Mouse (Mus musculus) ES-E14 (cell line): ENCODE data around the gene Ptcd2. TPM values are rescaled to one million over a fixed set of nuclear protein-coding genes. Genes with fewer than 3 reads are reported as not detected.

Experiments
- DNase-seq: peaks from one replicate; pipeline ENCODE4 v3.0.0-alpha.2; 2013; ENCODE audit warnings: low read depth, low spot score
- H3K27ac ChIP-seq: 2 replicates; pipeline ENCODE4 v1.5.1; 2012; ENCODE audit warnings: low read depth, mild to moderate bottlenecking, low read length, moderate library complexity, mixed read lengths; ENCODE audit not compliant: poor library complexity, insufficient read depth, severe bottlenecking
- H3K36me3 ChIP-seq: 2 replicates; pipeline ENCODE4 v1.6.1; 2012; ENCODE audit warnings: mild to moderate bottlenecking, low read length, moderate library complexity, mixed read lengths; ENCODE audit not compliant: control insufficient read depth, poor library complexity, insufficient read depth, severe bottlenecking
- H3K4me1 ChIP-seq, 2 experiments: fragments of 150-350 bp in 1 of 2; sonication (generic) in 1 of 2; 2 replicates each; pipeline ENCODE4 v1.6.1; 2012; ENCODE audit warnings: low read length in 2 of 2, mild to moderate bottlenecking in 1 of 2, mixed read lengths in 1 of 2; ENCODE audit not compliant: control insufficient read depth in 2 of 2, insufficient read depth in 2 of 2, poor library complexity in 1 of 2
- H3K4me3 ChIP-seq, 2 experiments: fragments of 150-350 bp in 1 of 2; sonication (generic) in 1 of 2; 2 replicates each; pipeline ENCODE4 v1.5.1; 2012; ENCODE audit warnings: low read length in 2 of 2, low read depth in 1 of 2, mild to moderate bottlenecking in 1 of 2, mixed read lengths in 1 of 2; ENCODE audit not compliant: insufficient read depth in 1 of 2, poor library complexity in 1 of 2, severe bottlenecking in 1 of 2
- H3K9ac ChIP-seq: 2 replicates; pipeline ENCODE4 v1.6.1; 2012; ENCODE audit warnings: low read depth, mild to moderate bottlenecking, low read length, mixed read lengths; ENCODE audit not compliant: poor library complexity, insufficient read depth, severe bottlenecking
- H3K9me3 ChIP-seq: fragments of 150-350 bp; sonication (generic); 2 replicates; pipeline ENCODE4 v1.6.1; 2012; ENCODE audit warnings: low read depth, mild to moderate bottlenecking, low read length; ENCODE audit not compliant: control insufficient read depth, insufficient read depth
- CHD2 ChIP-seq: IDR thresholded peaks from 2 replicates; pipeline ENCODE4 v1.6.1; 2014; ENCODE audit warnings: mild to moderate bottlenecking, low read depth, low read length, inconsistent platforms
- HCFC1 ChIP-seq: IDR thresholded peaks from 2 replicates; pipeline ENCODE4 v1.6.1; 2012; ENCODE audit warnings: low read length, inconsistent platforms, borderline replicate concordance; ENCODE audit not compliant: insufficient read depth
- MAFK ChIP-seq: IDR thresholded peaks from 2 replicates; pipeline ENCODE4 v1.6.1; 2014; ENCODE audit warnings: mild to moderate bottlenecking, low read depth, low read length, inconsistent platforms; ENCODE audit not compliant: insufficient read depth
- ZC3H11A ChIP-seq: IDR thresholded peaks from 2 replicates; pipeline ENCODE4 v1.6.1; 2012; ENCODE audit warnings: low read depth, mild to moderate bottlenecking, inconsistent platforms, low read length, borderline replicate concordance
- ZNF384 ChIP-seq: IDR thresholded peaks from 2 replicates; pipeline ENCODE4 v1.6.1; 2012; ENCODE audit warnings: low read depth, low read length, inconsistent platforms
- in situ Hi-C, 2 experiments: fragments of 600-800 bp; cut with MboI; formaldehyde crosslinking; loops; one replicate each; pipeline ENCODE4 v1.15.1; 2025; ENCODE audit warnings: low sequenced_read_pairs in 2 of 2, inconsistent platforms in 1 of 2; ENCODE audit not compliant: unreplicated experiment in 2 of 2
- total RNA-seq: library from RNA; depleted of rRNA; stranded (reverse); fragments of 300-350 nt; gene quantifications from 2 replicates; pipeline ENCODE4 v1.2.3, GENCODE M21; 2012

Gene Ptcd2
- total RNA-seq, 1 experiment, result 24.6 TPM

DNA sequence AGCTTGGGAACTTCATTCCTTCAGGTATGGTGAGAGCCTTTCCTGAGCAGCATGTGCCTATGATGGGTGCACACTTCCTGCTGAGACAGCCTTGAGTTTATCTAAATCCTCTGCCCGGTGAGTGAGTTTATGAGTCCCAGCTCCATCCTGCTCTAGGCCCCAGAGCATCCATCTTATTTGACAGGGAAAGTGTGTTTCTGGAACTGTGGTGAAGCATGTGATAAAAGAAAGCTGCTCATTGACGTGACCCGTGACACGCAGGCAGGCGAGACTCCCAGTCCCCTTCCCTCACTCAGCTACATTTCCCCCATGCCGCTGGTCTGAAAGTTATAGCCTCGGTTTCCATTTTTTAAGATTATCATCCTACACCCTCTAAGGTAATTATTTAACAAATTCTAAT is 11.4 kb upstream of the Ptcd2 start:
- Histone ChIP-seq H3K27ac (no peak overlapping the region), H3K36me3 (peaks cover 14% of the 10 kb centered on the region; the same call in 1 of the 2 replicates), H3K9ac (no peak overlapping the region), H3K4me1 (peaks cover 9 to 13% of the 10 kb centered on the region in 2 experiments), H3K4me3 (no peak overlapping the region), H3K9me3 (no peaks in the 10 kb centered on the region)
- DNase-seq, result no peak
- no peak for TF ChIP-seq CHD2
- TF ChIP-seq ZNF384, result no peak
- no peak for TF ChIP-seq HCFC1
- no peak for TF ChIP-seq ZC3H11A
- no peak for TF ChIP-seq MAFK
- in situ Hi-C loops, result loop anchor here in 1 of 2 experiments (25.0 kb wide), 1 partner anchor 481 kb away; no protein-coding TSS in a partner anchor

DNA sequence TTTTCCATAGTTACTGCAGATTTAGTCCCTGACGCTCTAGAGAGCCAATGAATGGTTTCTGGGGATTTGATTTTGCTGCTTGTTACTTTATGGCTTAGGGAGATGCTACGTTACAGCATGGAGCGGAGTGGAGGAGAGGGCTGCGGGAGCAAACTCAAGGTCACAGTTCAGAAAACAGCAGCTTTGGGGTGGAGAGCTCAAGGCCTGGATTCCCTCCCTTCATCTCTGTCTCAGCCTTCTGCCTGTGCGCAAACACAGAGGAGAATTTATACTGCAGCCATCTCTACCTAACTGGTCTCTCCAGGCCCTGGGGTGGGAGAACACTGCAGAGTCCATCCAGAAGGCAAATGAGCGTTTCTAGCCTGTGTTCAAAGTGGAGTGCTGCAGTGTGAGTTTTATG is 10.6 kb upstream of the Ptcd2 start:
- Histone ChIP-seq H3K4me3 (no peak overlapping the region), H3K9me3 (no peaks in the 10 kb centered on the region), H3K27ac (peak overlapping the region; percentile 33; the same call in 1 of the 2 replicates), H3K36me3 (peaks cover 10% of the 10 kb centered on the region), H3K9ac (peak overlapping the region; percentile 51; the same call in 1 of the 2 replicates), H3K4me1 (peaks cover 9 to 13% of the 10 kb centered on the region in 2 experiments)
- TF ChIP-seq ZNF384 (no peak), CHD2 (no peak), ZC3H11A (no peak), HCFC1 (no peak), MAFK (no peak)
- DNase-seq, result no peak
- in situ Hi-C loops, result loop anchor here in 1 of 2 experiments (25.0 kb wide), 1 partner anchor 482 kb away; no protein-coding TSS in a partner anchor

GRCm38 (mm10) chr13:99353490-99353851 is 9.0 kb upstream of the Ptcd2 start:
- in situ Hi-C loops, result loop anchor here in 1 of 2 experiments (25.0 kb wide), 1 partner anchor 484 kb away; no protein-coding TSS in a partner anchor
- peaks cover 9 to 13% of the 10 kb centered on the region in 2 experiments for H3K4me1 ChIP-seq
- H3K27ac ChIP-seq, result peak overlapping the region; percentile 40; the same call in 1 of the 2 replicates
- peak overlapping the region; percentile 68 to 73 for H3K4me3 ChIP-seq
- no peaks in the 10 kb centered on the region for H3K9me3 ChIP-seq
- DNase-seq, result no peak
- peaks cover 10% of the 10 kb centered on the region for H3K36me3 ChIP-seq
- H3K9ac ChIP-seq, result peak overlapping the region; percentile 64; the same call in 1 of the 2 replicates
- TF ChIP-seq CHD2, result no peak
- no peak for TF ChIP-seq HCFC1
- no peak for TF ChIP-seq MAFK
- TF ChIP-seq ZNF384, result no peak
- no peak for TF ChIP-seq ZC3H11A

DNA sequence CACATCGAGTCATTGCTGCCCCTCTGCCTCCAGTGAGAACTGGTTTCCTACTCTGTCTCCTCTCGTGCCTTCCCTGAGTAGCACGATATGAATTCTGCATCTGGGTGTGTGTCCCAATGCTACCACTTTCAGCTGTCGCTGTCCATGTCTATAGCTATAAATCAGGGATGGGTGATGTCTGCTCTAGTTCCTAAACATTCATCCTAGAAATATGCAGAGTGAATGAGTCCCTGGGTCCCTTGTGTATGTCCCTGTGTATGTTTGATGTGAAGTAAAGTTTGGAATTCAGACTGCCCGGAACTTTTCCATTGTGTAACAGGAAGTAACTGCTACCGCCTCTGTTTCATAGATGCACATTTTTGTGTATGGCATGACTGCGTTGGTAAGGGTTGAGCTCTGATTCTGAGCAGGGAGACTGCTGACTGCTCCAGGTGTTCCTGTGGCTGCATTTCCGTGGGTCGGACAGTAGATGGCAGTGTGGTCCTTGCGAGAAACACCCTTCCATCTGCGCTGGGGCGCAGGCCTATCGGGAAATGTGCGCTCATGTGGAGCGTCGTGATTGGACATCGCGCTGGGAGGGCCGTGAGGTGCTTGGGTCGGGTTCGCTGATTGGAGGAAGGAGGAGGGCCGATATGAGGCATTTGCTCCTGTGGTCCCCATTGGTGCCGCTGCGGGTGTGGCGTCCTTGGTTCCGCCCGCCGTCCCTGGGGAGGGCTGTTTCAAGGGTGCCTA is 8.4 kb upstream of the Ptcd2 start:
- DNase-seq, result peak; percentile 91
- H3K4me3 ChIP-seq, result peak overlapping the region; percentile 68 to 73
- H3K9me3 ChIP-seq, result no peaks in the 10 kb centered on the region
- in situ Hi-C loops, result loop anchor here in 1 of 2 experiments (25.0 kb wide), 1 partner anchor 484 kb away; no protein-coding TSS in a partner anchor
- peaks cover 9 to 13% of the 10 kb centered on the region in 2 experiments for H3K4me1 ChIP-seq
- no peak overlapping the region for H3K9ac ChIP-seq
- peaks cover 15% of the 10 kb centered on the region for H3K36me3 ChIP-seq
- no peak for TF ChIP-seq MAFK
- no peak for TF ChIP-seq HCFC1
- TF ChIP-seq ZNF384, result no peak
- TF ChIP-seq CHD2, result peak; percentile 70
- peak; percentile 83 for TF ChIP-seq ZC3H11A
- H3K27ac ChIP-seq, result no peak overlapping the region
